Comparison of ENCODE assay signal across 22 mouse cellular contexts in genomic region chr3:101895376-101895910, GRCm38 (mm10). TPM values are rescaled to one million over a fixed set of nuclear protein-coding genes. Genes with fewer than 3 reads are reported as not detected.
A peak's percentile ranks its signal among the peaks of the same experiment; 100 is the strongest.
DNase-seq lines count a peak whose midpoint lies in the region; ATAC-seq and TF ChIP-seq lines count a peak whose summit lies in the region.
"Had no signal": no experiment of that assay in that cellular context is flagged by ENCODE, and none has a peak within 500 bp of the region (broad histone marks: within the 10 kb centered on the region; RNA-seq: fewer than 3 reads in every experiment).

No protein-coding gene starts in this region.

- H3K4me3 ChIP-seq in forebrain, embryonic 15.5 days, result no peak overlapping the region
- no peak overlapping the region for H3K4me3 ChIP-seq in forebrain, embryonic 10.5 days
- H3K4me3 ChIP-seq in spleen, adult 2 months (ENCODE audit: extremely low read depth, insufficient read depth, insufficient read length), result no peak overlapping the region
- no peak overlapping the region for H3K4me3 ChIP-seq in CH12.LX (replicated peaks in 1 of 3; ENCODE audit: low read depth in 2 of 3, low read length in 2 of 3, poor library complexity in 1 of 3)
- H3K4me3 ChIP-seq: embryonic facial prominence, embryonic 12.5 days; gastrocnemius, adult 2 months; heart, embryonic 12.5 days; hindbrain, embryonic 10.5 days; intestine, embryonic 15.5 days had no signal

- TF ChIP-seq EP300 in CH12.LX (IDR thresholded peaks at IDR 0.05; ENCODE audit: low read length), result peak; percentile 22; the same call in 1 of the 2 replicates

- H3K4me2 ChIP-seq in forebrain, embryonic 15.5 days (replicated peaks), result no peak overlapping the region
- H3K4me2 ChIP-seq in CH12.LX (ENCODE audit: insufficient read depth, low read depth, poor library complexity, severe bottlenecking), result no peak overlapping the region
- H3K4me2 ChIP-seq: embryonic facial prominence, embryonic 12.5 days; heart, embryonic 12.5 days; hindbrain, embryonic 14.5 days; intestine, embryonic 15.5 days had no signal

- no peaks in the 10 kb centered on the region for H3K36me3 ChIP-seq in forebrain, embryonic 15.5 days
- no peaks in the 10 kb centered on the region for H3K36me3 ChIP-seq in forebrain, embryonic 10.5 days (replicated peaks)
- H3K36me3 ChIP-seq in spleen, adult 2 months (ENCODE audit: control insufficient read depth, insufficient read depth, low read length), result no peaks in the 10 kb centered on the region
- peaks cover 3 to 9% of the 10 kb centered on the region in 2 experiments for H3K36me3 ChIP-seq in CH12.LX (replicated peaks in 1 of 2; ENCODE audit: control insufficient read depth in 1 of 2, insufficient read depth in 1 of 2, low read length in 1 of 2)
- H3K36me3 ChIP-seq in splenic B cell, adult 2 months (ENCODE audit: control insufficient read depth, insufficient read depth, low read length, poor library complexity, severe bottlenecking), result no peaks in the 10 kb centered on the region
- H3K36me3 ChIP-seq: embryonic facial prominence, embryonic 12.5 days; intestine, embryonic 15.5 days had no signal

- H3K27me3 ChIP-seq in forebrain, embryonic 15.5 days, result no peaks in the 10 kb centered on the region
- peaks cover 4% of the 10 kb centered on the region; the same call in 1 of the 2 replicates for H3K27me3 ChIP-seq in forebrain, embryonic 10.5 days (ENCODE audit: poor library complexity, severe bottlenecking)
- no peaks in the 10 kb centered on the region for H3K27me3 ChIP-seq in spleen, adult 2 months (ENCODE audit: control insufficient read depth, insufficient read depth, low read length)
- H3K27me3 ChIP-seq in CH12.LX (replicated peaks), result no peaks in the 10 kb centered on the region
- H3K27me3 ChIP-seq in splenic B cell, adult 2 months (ENCODE audit: control insufficient read depth, insufficient read depth, low read length, poor library complexity, severe bottlenecking), result no peaks in the 10 kb centered on the region
- H3K27me3 ChIP-seq: embryonic facial prominence, embryonic 12.5 days; heart, embryonic 12.5 days; intestine, embryonic 15.5 days; Patski had no signal

- no peak for TF ChIP-seq POLR2A in spleen, adult 2 months (IDR thresholded peaks at IDR 0.05; ENCODE audit: low read depth, low read length)
- TF ChIP-seq POLR2A in CH12.LX (IDR thresholded peaks at IDR 0.05; ENCODE audit: low read depth, low read length), result no peak

- in situ Hi-C loops in CH12.LX (cut with MboI; ENCODE audit: low pct_ligation_motif_present, low pct_unique_long_range_greater_than_20kb, low sequenced_read_pairs), result loop anchor here (25.0 kb wide), 1 partner anchor 167 kb away; no protein-coding TSS in a partner anchor

- no peak overlapping the region for H3K9ac ChIP-seq in forebrain, embryonic 15.5 days (replicated peaks)
- H3K9ac ChIP-seq in CH12.LX (ENCODE audit: insufficient read depth, low read depth), result no peak overlapping the region
- H3K9ac ChIP-seq: embryonic facial prominence, embryonic 12.5 days; heart, embryonic 12.5 days; hindbrain, embryonic 14.5 days; intestine, embryonic 15.5 days had no signal

- H3K4me1 ChIP-seq in forebrain, embryonic 15.5 days, result 0 out of 2 replicates have a peak, but pooled peaks cover 3% of the 10 kb centered on the region
- H3K4me1 ChIP-seq in forebrain, embryonic 10.5 days, result no peaks in the 10 kb centered on the region
- no peaks in the 10 kb centered on the region; the same call in 1 of the 2 replicates for H3K4me1 ChIP-seq in spleen, adult 2 months (ENCODE audit: control insufficient read depth, insufficient read depth, insufficient read length)
- H3K4me1 ChIP-seq in CH12.LX (ENCODE audit: control insufficient read depth in 1 of 2, insufficient read depth in 2 of 2), result peaks cover 4 to 22% of the 10 kb centered on the region in 2 experiments; a peak in 3 of 4 replicates
- H3K4me1 ChIP-seq: embryonic facial prominence, embryonic 12.5 days; heart, embryonic 12.5 days; intestine, embryonic 15.5 days had no signal

- TF ChIP-seq CTCF in spleen, adult 2 months (IDR thresholded peaks at IDR 0.05; ENCODE audit: extremely low read depth, insufficient read depth, insufficient read length, insufficient replicate concordance), result no peak
- no peak for TF ChIP-seq CTCF in CH12.LX (conservative IDR thresholded peaks at IDR 0.05 in 1 of 2, IDR thresholded peaks at IDR 0.05 in 1 of 2; ENCODE audit: low read depth in 2 of 2, low read length in 2 of 2)

- no peak for DNase-seq in forebrain, embryonic 10.5 days (ENCODE audit: extremely low spot score, low spot score)
- peak; percentile 3 to 23 for DNase-seq in spleen, adult 2 months (ENCODE audit: low read depth in 1 of 2, low spot score in 2 of 2)
- DNase-seq in spleen, adult 12 weeks (ENCODE audit: low spot score), result no peak
- DNase-seq in CH12.LX (ENCODE audit: extremely low read depth), result peak; percentile 77
- DNase-seq in splenic B cell, adult 2 months (ENCODE audit: low read depth, low spot score), result peak; percentile 72
- no peak for DNase-seq in cerebellum, adult 9-10 months
- DNase-seq: adrenal gland, postnatal 14 days; cerebellum, adult 2 months; cerebellum, postnatal 14 days; embryo, embryonic 11 days; gastrocnemius, adult 2 months; gastrocnemius, postnatal 25 days had no signal

- 84% methylated on average over 7 of the region's 7 CpGs for WGBS in forebrain, embryonic 15.5 days
- WGBS in forebrain, embryonic 10.5 days, result 87% methylated on average over 7 of the region's 7 CpGs
- 47% methylated on average over 7 of the region's 7 CpGs for WGBS in spleen, adult 2 months

- H3K9me3 ChIP-seq in forebrain, embryonic 15.5 days, result no peaks in the 10 kb centered on the region
- H3K9me3 ChIP-seq in forebrain, embryonic 10.5 days, result no peaks in the 10 kb centered on the region
- H3K9me3 ChIP-seq in CH12.LX (replicated peaks; ENCODE audit: low read length), result peaks cover 3% of the 10 kb centered on the region
- H3K9me3 ChIP-seq: embryonic facial prominence, embryonic 12.5 days; heart, embryonic 12.5 days; hindbrain, embryonic 10.5 days; intestine, embryonic 15.5 days had no signal

- TF ChIP-seq RAD21 in CH12.LX (IDR thresholded peaks at IDR 0.05; ENCODE audit: low read depth, low read length), result no peak

- dilution Hi-C loops in CH12.LX (cut with MboI; ENCODE audit: extremely low pct_ligation_motif_present, extremely low pct_unique_long_range_greater_than_20kb, low sequenced_read_pairs), result no loop called here

- no peak overlapping the region for H3K27ac ChIP-seq in forebrain, embryonic 15.5 days (replicated peaks)
- no peak overlapping the region for H3K27ac ChIP-seq in forebrain, embryonic 10.5 days
- no peak overlapping the region for H3K27ac ChIP-seq in spleen, adult 2 months (ENCODE audit: insufficient read depth, low read length)
- H3K27ac ChIP-seq in CH12.LX (ENCODE audit: insufficient read depth, low read depth), result no peak overlapping the region
- H3K27ac ChIP-seq: embryonic facial prominence, embryonic 12.5 days; gastrocnemius, adult 2 months; hindbrain, embryonic 10.5 days; hindbrain, embryonic 14.5 days; intestine, embryonic 15.5 days had no signal

- H3K79me2 ChIP-seq in CH12.LX (replicated peaks; ENCODE audit: control insufficient read depth, extremely low read depth, insufficient read depth, poor library complexity, severe bottlenecking), result no peaks in the 10 kb centered on the region

- peak; percentile 26; the same call in 1 of the 2 replicates for ATAC-seq in forebrain, embryonic 15.5 days (replicated peaks)
- ATAC-seq: activated CD4-positive, CD25-positive, alpha-beta regulatory T cell, adult 4 months; intestine, embryonic 15.5 days; Patski had no signal

TF ChIP-seq in CH12.LX, 34 proteins besides CTCF, POLR2A, EP300 and RAD21:
- TF ChIP-seq BHLHE40 (IDR thresholded peaks at IDR 0.05; ENCODE audit: low read depth, low read length) (peak; percentile 87), UBTF (IDR thresholded peaks at IDR 0.05; ENCODE audit: low read depth, low read length) (no peak), ETS1 (conservative IDR thresholded peaks at IDR 0.05; ENCODE audit: low read depth, low read length) (0 out of 2 replicates have a peak, but pooled peaks have one; percentile 9), MAZ (IDR thresholded peaks at IDR 0.05; ENCODE audit: low read depth, low read length) (0 out of 2 replicates have a peak, but pooled peaks have one; percentile 20), MXI1 (IDR thresholded peaks at IDR 0.05; ENCODE audit: low read depth, low read length) (peak; percentile 38; the same call in 1 of the 2 replicates)

RNA-seq across cellular contexts. Expression of gene Slc22a15, which starts 28.8 kb away (rescaled TPM):
- polyA plus RNA-seq in forebrain, embryonic 15.5 days (2015; fragmentation: Nextera tagmentation; extraction: Ambion mirVana), result 4.5 and 5.3 TPM in 2 replicates
- 2.6 and 3.7 TPM in 2 replicates for polyA plus RNA-seq in forebrain, embryonic 10.5 days (2016; fragmentation: Nextera tagmentation; extraction: Ambion mirVana)
- polyA plus RNA-seq in spleen, adult 2 months (2012; rRNA removed), result 2.5 and 3.2 TPM in 2 replicates
- 3.4 and 4.5 TPM in 2 replicates for total RNA-seq in CH12.LX (2012; rRNA removed)
- 1.6 and 1.8 TPM in 2 replicates for total RNA-seq in CH12.LX (2014; rRNA removed)
- polyA plus RNA-seq in CH12.LX (2012; ENCODE audit: insufficient read length, low read depth), result 7.4 and 7.6 TPM in 2 replicates

RNA-seq across cellular contexts. Expression of gene Mab21l3, which starts 46.7 kb away (rescaled TPM):
- 0.32 and 0.56 TPM in 2 replicates for polyA plus RNA-seq in forebrain, embryonic 15.5 days (2015; fragmentation: Nextera tagmentation; extraction: Ambion mirVana)
- polyA plus RNA-seq in forebrain, embryonic 10.5 days (2016; fragmentation: Nextera tagmentation; extraction: Ambion mirVana), result 0.85 and 1.1 TPM in 2 replicates
- 1.4 TPM in 2 replicates for polyA plus RNA-seq in spleen, adult 2 months (2012; rRNA removed)
- total RNA-seq in CH12.LX (2012; rRNA removed) (2.0 and 2.8 TPM in 2 replicates), CH12.LX (2014; rRNA removed) (3.4 and 3.5 TPM in 2 replicates)
- 1.9 and 2.1 TPM in 2 replicates for polyA plus RNA-seq in CH12.LX (2012; ENCODE audit: insufficient read length, low read depth)
- total RNA-seq: common myeloid progenitor, adult 5-6 weeks; gastrocnemius, adult 2 months; gastrocnemius, postnatal 25 days; heart, adult 8-10 months had no signal
- polyA plus RNA-seq: activated CD4-positive, CD25-positive, alpha-beta regulatory T cell, adult 4 months had no signal

Comparison
In these comparisons a context has a peak if more than half of its experiments do, and no peak if none do; other contexts are left out.
1. DNase-seq: peak in spleen, adult 2 months (2 of 2), CH12.LX (single experiment) and splenic B cell, adult 2 months (single experiment); none in forebrain, embryonic 10.5 days (single experiment), spleen, adult 12 weeks (single experiment) and cerebellum, adult 9-10 months (single experiment).